Mouse (Mus musculus) left cerebral cortex, adult 9 months (tissue): ENCODE measurements at regions not wholly inside any gene's neighbourhood (a gene's known extent, or its start where the extent isn't known, plus 50 kb on each side); places are given as distances from the start of the nearest gene placed in this dataset.
"Not testable (repeated sequence)": the region's sequence is repeated elsewhere in the genome, so short reads cannot be mapped to it uniquely, and the experiment has no call there.

Experiments
- DNase-seq, 2 experiments: peaks; one replicate each; pipeline ENCODE4 v3.0.0; 2022; ENCODE audit warnings: low spot score in 2 of 2

GRCm38 (mm10) chr4:51519281-51519680, 302.8 kb downstream of the Cylc2 start:
- DNase-seq, result no peak

GRCm38 (mm10) chr4:51519750-51520149, 303.3 kb downstream of the Cylc2 start:
- no peak for DNase-seq

GRCm38 (mm10) chr4:51545419-51545818, 328.9 kb downstream of the Cylc2 start:
- no peak for DNase-seq

DNA sequence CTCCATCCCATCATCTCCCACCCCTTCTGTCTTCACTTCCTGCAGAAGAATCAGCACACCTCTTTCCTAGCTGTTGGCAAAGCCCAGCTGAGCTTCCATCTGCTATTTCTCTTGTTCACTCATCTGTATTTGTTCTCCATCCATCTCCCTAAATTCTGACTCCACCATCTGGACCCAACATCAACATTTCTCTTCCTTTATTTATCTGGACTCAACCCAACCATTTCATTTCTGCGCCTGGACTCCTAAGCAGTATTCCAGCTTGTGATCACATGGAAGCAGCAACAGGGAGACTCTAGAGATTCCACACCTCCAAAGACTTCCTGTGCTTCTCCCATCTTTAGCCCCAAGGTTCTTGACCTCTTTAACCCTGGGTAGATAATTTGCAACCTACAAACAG, 343.2 kb downstream of the Cylc2 start:
- DNase-seq, result no peak

DNA sequence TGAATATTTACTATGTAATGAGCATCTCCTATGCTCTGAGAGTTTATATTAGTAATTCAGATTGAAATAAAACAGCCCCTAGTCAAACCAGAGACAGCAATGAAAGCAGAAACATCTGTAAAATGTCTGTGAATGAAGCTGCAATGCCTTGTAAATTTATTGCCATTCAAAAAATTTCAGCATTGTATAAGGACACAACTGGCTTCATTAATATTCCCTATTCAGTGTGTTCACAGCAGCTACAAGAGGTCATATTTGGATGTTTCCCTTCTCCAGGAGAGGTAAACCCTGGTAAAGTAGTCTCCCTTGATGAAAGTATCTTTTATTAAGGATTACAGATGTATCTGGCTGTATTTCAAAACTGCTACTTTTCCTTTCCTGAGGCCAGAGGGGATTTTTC, 343.6 kb downstream of the Cylc2 start:
- DNase-seq, result no peak

DNA sequence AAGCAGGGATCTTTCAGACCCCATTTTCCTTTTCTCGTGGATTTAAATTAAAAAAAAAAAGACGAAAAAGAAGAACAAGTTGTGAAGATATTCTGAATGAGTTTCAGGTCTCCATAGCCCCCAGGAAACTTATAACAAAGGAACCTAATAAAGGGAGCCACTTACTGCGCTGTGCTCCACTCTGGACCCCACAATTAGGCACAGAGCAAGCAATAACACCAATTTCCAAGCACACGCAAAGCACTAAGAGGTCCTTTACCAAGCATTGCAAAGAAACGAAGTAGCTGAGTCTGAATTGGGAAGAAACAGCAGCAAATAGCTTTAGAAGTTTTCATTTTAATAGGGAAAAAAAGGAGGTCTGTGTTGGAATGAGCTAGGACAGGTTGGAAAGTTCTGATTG, 345.9 kb downstream of the Cylc2 start:
- DNase-seq, result no peak

GRCm38 (mm10) chr4:51576456-51576855, 360.0 kb downstream of the Cylc2 start:
- no peak for DNase-seq

- DNase-seq, result no peak
Measured at GRCm38 (mm10) chr4:51594044-51594443, 377.6 kb downstream of the Cylc2 start.

DNA sequence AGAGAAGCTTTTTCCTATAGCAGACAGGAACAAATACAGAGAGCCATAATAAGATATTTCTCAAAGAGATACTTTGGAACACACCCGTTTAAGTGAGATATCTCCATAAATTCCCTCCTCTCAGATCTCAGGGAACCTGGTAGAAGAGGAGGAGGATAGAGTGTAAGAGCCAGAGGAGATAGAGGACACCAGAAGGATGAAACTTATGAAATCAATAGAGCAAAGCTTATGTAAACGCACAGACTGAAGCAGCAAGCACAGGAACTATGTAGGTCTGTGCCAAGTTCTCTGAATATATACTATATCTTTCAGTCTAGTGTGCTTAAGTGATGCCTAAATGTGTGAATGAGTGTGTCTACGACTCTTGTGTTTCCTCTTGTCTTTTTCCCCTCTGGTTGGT, 381.4 kb downstream of the Cylc2 start:
- DNase-seq, result no peak

DNA sequence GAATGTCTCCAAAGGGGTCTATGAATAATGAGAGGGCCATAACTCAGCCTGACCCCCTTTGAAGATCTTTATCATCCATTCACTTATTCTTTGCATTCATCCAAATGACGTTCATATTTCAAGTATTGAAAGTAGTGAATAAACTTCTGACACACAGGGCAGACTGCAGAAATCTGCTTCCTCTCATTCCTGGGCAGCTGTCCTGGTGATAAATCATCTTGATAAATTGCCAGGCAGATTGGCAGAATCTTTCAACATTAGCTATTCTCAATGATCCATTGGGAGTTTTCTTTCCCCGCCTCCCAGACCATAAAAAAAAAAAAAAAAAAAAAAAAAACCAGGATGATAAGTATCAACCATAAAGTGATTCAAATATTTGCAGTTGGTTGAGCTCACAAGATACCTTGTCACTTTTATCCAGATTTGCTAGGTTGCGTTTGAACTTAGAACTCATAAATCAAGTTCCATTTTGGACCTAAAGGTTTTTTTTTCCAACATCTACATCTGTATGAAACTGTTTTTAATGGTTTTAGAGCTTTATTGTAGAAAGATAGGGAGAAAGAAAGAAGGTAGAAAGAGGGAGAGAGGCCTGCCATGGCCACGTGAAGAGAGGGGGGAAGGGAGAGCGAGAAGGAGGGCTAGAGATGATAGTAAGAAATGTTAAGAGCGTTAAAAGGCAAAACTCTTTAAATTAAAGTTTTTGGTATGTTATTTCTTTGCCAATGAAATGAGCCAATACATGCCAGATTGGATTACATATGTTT, 383.7 kb downstream of the Cylc2 start:
- DNase-seq, result no peak

DNA sequence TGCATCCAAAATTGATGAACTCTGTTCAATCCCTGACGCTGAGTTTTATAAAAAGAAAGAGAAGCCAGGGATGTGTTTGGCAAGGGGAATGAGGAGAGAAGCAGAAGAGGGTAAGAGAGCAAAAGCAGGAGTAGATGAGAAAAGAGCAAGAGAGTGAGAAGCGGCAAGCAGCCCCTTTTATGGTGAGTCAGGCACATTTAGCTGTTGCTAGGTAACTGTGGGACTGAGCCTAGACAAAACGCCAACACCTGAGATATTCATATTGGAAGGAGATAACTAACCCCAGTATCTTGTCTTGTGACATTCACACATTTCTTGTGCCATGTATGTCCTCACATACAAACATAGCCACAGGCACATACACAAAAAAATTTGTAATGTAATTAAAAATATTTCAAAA, 410.8 kb downstream of the Cylc2 start:
- no peak for DNase-seq

- DNase-seq, result no peak
Measured at GRCm38 (mm10) chr4:51633471-51633870, 417.0 kb downstream of the Cylc2 start.

- no peak for DNase-seq
Measured at GRCm38 (mm10) chr4:51657325-51657724, 440.8 kb downstream of the Cylc2 start.

DNA sequence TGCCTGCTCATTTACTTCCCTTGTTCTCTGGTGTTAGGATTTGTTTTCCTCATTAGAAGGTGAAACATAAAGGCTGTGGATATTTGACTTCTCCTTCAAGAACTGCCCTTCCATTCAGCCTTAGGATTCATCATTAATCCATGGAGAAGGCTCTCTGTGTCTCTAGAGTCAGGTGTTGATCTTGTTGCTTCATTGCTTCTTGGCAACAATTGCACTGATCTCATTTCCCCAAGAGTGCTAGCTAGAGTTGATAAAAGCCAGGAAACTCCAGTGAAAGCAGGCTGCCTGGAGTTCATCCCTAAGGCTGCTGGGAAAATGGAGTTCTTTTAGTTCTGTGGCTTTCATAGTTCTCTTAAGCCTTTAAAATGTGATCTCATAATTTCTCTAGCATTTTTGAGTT, 441.8 kb downstream of the Cylc2 start:
- DNase-seq, result no peak

DNA sequence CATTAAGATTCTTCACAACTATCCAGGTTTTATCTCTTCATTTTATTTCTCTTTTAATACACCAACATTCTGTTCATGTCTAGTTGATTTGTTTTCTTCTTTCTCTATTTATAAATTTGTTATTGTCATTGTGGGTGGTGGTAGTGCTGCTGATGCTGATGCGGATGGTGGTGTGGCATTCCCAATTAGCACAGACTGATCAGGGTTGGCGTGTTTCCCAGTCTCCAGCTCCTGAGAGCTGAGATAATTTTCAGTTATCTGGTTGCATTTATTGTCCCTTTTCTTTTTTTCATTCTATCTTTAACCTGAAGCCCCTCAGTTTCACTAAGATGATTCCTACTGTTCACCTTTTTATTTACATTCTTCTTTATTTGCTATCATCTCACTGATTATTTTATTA, 455.0 kb downstream of the Cylc2 start:
- DNase-seq, result peak in 1 of 2 experiments; percentile 10

GRCm38 (mm10) chr4:51674406-51674805, 457.9 kb downstream of the Cylc2 start:
- DNase-seq, result no peak

DNA sequence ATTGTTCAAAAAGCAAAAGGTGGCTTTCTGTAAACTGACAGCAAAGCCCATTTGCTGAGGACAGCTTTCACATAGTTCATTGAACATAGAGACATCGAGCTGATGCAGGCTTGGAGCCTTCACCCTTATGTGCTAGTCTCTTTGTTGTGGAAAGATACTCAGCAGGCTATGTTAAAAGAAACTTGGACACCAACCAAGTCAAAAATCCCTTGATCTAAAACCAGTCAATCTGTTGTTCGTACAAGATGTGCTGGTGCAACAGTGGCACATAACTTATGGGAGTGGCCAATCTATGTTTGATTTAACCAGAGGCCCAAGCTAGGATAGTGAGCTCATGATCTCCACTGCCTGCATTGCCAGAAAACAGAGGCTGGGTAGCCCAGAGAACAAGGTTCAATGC, 462.6 kb downstream of the Cylc2 start:
- no peak for DNase-seq

- not testable (repeated sequence) for DNase-seq
Measured at GRCm38 (mm10) chr4:51683345-51683744, 466.9 kb downstream of the Cylc2 start.

GRCm38 (mm10) chr4:51686651-51687050, 470.2 kb downstream of the Cylc2 start:
- DNase-seq, result no peak
